In the genomic region with DNA sequence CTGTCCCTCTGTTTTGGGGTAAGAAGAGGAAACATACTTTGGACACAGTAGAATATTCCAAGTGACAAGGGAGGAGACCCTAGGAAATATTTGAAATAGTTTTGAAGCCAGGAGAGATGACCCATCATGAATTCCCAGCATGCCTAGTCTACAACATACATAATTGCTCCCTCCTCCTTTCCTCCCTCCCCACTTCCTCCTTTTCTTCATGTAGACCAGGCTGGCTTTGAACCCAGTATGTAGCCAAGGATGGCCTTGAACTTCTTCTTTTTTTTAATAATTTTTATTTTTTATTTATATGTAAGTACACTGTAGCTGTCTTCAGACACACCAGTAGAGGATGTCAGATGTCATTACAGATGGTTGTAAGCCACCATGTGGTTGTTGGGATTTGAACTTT, we compare ENCODE assay signal across 16 mouse cellular contexts. TPM values are rescaled to one million over a fixed set of nuclear protein-coding genes. Genes with fewer than 3 reads are reported as not detected.
DNase-seq lines count a peak whose midpoint lies in the region; ATAC-seq and TF ChIP-seq lines count a peak whose summit lies in the region.
"Had no signal": no experiment of that assay in that cellular context is flagged by ENCODE, and none has a peak within 500 bp of the region (broad histone marks: within the 10 kb centered on the region; RNA-seq: fewer than 3 reads in every experiment).

No protein-coding gene starts in this region.

- TF ChIP-seq RAD21 in CH12.LX (IDR thresholded peaks at IDR 0.05; ENCODE audit: low read depth, low read length): no peak

- in situ Hi-C loops in CH12.LX (cut with MboI; ENCODE audit: low pct_ligation_motif_present, low pct_unique_long_range_greater_than_20kb, low sequenced_read_pairs): no loop called here

- no peaks in the 10 kb centered on the region for H3K4me1 ChIP-seq in kidney, postnatal 0 days (replicated peaks; ENCODE audit: insufficient read depth, low read length)
- peaks cover 8 to 27% of the 10 kb centered on the region in 2 experiments for H3K4me1 ChIP-seq in CH12.LX (ENCODE audit: control insufficient read depth in 1 of 2, insufficient read depth in 2 of 2)
- H3K4me1 ChIP-seq: hindbrain, embryonic 15.5 days; neural tube, embryonic 15.5 days had no signal

- peak; percentile 16 for DNase-seq in kidney, postnatal 0 days (ENCODE audit: low spot score)
- DNase-seq in kidney, adult 18-20 months: no peak
- DNase-seq in 416B (ENCODE audit: low read depth): peak; percentile 53
- DNase-seq in CH12.LX (ENCODE audit: extremely low read depth): no peak
- no peak for DNase-seq in c-Kit-positive CD71-positive TER-119-positive erythroid progenitor cells, embryonic 14.5 days (ENCODE audit: low spot score)
- DNase-seq in frontal cortex, postnatal 25 days (ENCODE audit: low spot score in 2 of 2): no peak
- DNase-seq: cerebellum, adult 8-10 months; left cerebral cortex, postnatal 4 days; midbrain, embryonic 14.5 days; right cerebral cortex, postnatal 25 days had no signal

- no peak overlapping the region for H3K4me3 ChIP-seq in kidney, postnatal 0 days (replicated peaks; ENCODE audit: low read depth, low read length)
- no peak overlapping the region for H3K4me3 ChIP-seq in CH12.LX (replicated peaks in 1 of 3; ENCODE audit: low read depth in 2 of 3, low read length in 2 of 3, poor library complexity in 1 of 3)
- H3K4me3 ChIP-seq in macrophage (ENCODE audit: inconsistent target): no peak overlapping the region
- H3K4me3 ChIP-seq: hindbrain, embryonic 15.5 days; neural tube, embryonic 15.5 days had no signal

- no peaks in the 10 kb centered on the region for H3K36me3 ChIP-seq in kidney, postnatal 0 days (ENCODE audit: insufficient read depth, low read length)
- H3K36me3 ChIP-seq in CH12.LX (replicated peaks in 1 of 2; ENCODE audit: control insufficient read depth in 1 of 2, insufficient read depth in 1 of 2, low read length in 1 of 2) (peaks cover 0 to 69% of the 10 kb centered on the region in 2 experiments), macrophage (ENCODE audit: inconsistent target) (no peaks in the 10 kb centered on the region; the same call in 1 of the 2 replicates)
- H3K36me3 ChIP-seq: heart, embryonic 13.5 days; hindbrain, embryonic 15.5 days; intestine, embryonic 15.5 days; neural tube, embryonic 15.5 days; stomach, embryonic 15.5 days had no signal

- TF ChIP-seq EP300 in CH12.LX (IDR thresholded peaks at IDR 0.05; ENCODE audit: low read length): no peak

- no peak for ATAC-seq in kidney, postnatal 0 days (replicated peaks; ENCODE audit: low FRiP score, low read depth)

- no peak overlapping the region for H3K4me2 ChIP-seq in kidney, postnatal 0 days (ENCODE audit: low read length)
- peak overlapping the region; percentile 37 for H3K4me2 ChIP-seq in CH12.LX (ENCODE audit: insufficient read depth, low read depth, poor library complexity, severe bottlenecking)

- no peak for TF ChIP-seq POLR2A in CH12.LX (IDR thresholded peaks at IDR 0.05; ENCODE audit: low read depth, low read length)

- no peak overlapping the region for H3K27ac ChIP-seq in kidney, postnatal 0 days
- H3K27ac ChIP-seq in CH12.LX (ENCODE audit: insufficient read depth, low read depth): no peak overlapping the region
- H3K27ac ChIP-seq in macrophage: peak overlapping the region; percentile 89
- H3K27ac ChIP-seq: hindbrain, embryonic 15.5 days; neural tube, embryonic 15.5 days; stomach, embryonic 15.5 days had no signal

- no peak for TF ChIP-seq CTCF in kidney, postnatal 0 days (IDR thresholded peaks at IDR 0.05; ENCODE audit: low read depth)
- no peak for TF ChIP-seq CTCF in CH12.LX (conservative IDR thresholded peaks at IDR 0.05 in 1 of 2, IDR thresholded peaks at IDR 0.05 in 1 of 2; ENCODE audit: low read depth in 2 of 2, low read length in 2 of 2)

- dilution Hi-C loops in CH12.LX (cut with MboI; ENCODE audit: extremely low pct_ligation_motif_present, extremely low pct_unique_long_range_greater_than_20kb, low sequenced_read_pairs): no loop called here

- no peak overlapping the region for H3K9ac ChIP-seq in kidney, postnatal 0 days (ENCODE audit: low read depth, low read length)
- H3K9ac ChIP-seq in CH12.LX (ENCODE audit: insufficient read depth, low read depth): no peak overlapping the region
- H3K9ac ChIP-seq: hindbrain, embryonic 15.5 days; intestine, embryonic 15.5 days; neural tube, embryonic 15.5 days; stomach, embryonic 15.5 days had no signal

- H3K27me3 ChIP-seq in kidney, postnatal 0 days (ENCODE audit: insufficient read depth, low read length): no peaks in the 10 kb centered on the region
- no peaks in the 10 kb centered on the region for H3K27me3 ChIP-seq in CH12.LX (replicated peaks)
- H3K27me3 ChIP-seq: heart, embryonic 13.5 days; hindbrain, embryonic 15.5 days; intestine, embryonic 15.5 days; neural tube, embryonic 15.5 days; stomach, embryonic 15.5 days had no signal

- no peaks in the 10 kb centered on the region for H3K79me2 ChIP-seq in CH12.LX (replicated peaks; ENCODE audit: control insufficient read depth, extremely low read depth, insufficient read depth, poor library complexity, severe bottlenecking)
- peaks cover 49% of the 10 kb centered on the region for H3K79me2 ChIP-seq in macrophage (ENCODE audit: inconsistent target)

- no peaks in the 10 kb centered on the region for H3K9me3 ChIP-seq in kidney, postnatal 0 days (replicated peaks; ENCODE audit: low read length)
- H3K9me3 ChIP-seq in CH12.LX (replicated peaks; ENCODE audit: low read length): peaks cover 5% of the 10 kb centered on the region
- H3K9me3 ChIP-seq: hindbrain, embryonic 15.5 days; intestine, embryonic 15.5 days; neural tube, embryonic 15.5 days; stomach, embryonic 15.5 days had no signal

TF ChIP-seq in CH12.LX, 34 proteins besides CTCF, POLR2A, EP300 and RAD21:
- TF ChIP-seq MEF2A (IDR thresholded peaks at IDR 0.05; ENCODE audit: borderline replicate concordance, low read depth, low read length) (no peak), USF1 (IDR thresholded peaks at IDR 0.05; ENCODE audit: low read depth, low read length) (no peak), ELF1 (IDR thresholded peaks at IDR 0.05; ENCODE audit: low read depth, low read length) (no peak), NRF1 (IDR thresholded peaks at IDR 0.05; ENCODE audit: low read depth, low read length) (no peak), TCF12 (IDR thresholded peaks at IDR 0.05; ENCODE audit: low read depth, low read length) (no peak), ZKSCAN1 (IDR thresholded peaks at IDR 0.05; ENCODE audit: borderline replicate concordance, low read depth, low read length) (no peak), ZC3H11A (IDR thresholded peaks at IDR 0.05; ENCODE audit: low read depth, low read length) (no peak), USF2 (conservative IDR thresholded peaks at IDR 0.05; ENCODE audit: low read depth, low read length) (no peak), CHD2 (IDR thresholded peaks at IDR 0.05; ENCODE audit: low read length) (no peak), KAT2A (IDR thresholded peaks at IDR 0.05; ENCODE audit: insufficient replicate concordance, low read length) (no peak)

RNA-seq across cellular contexts. Expression of gene Lgals9, which starts 0.8 kb away (rescaled TPM):
- polyA plus RNA-seq in kidney, postnatal 0 days (2015; fragmentation: Nextera tagmentation; extraction: Ambion mirVana): 87.9 and 94.0 TPM in 2 replicates
- total RNA-seq in CH12.LX (2012; rRNA removed): 3.2 and 4.9 TPM in 2 replicates
- total RNA-seq in CH12.LX (2014; rRNA removed): 3.7 and 5.0 TPM in 2 replicates
- 16.1 and 16.4 TPM in 2 replicates for polyA plus RNA-seq in CH12.LX (2012; ENCODE audit: insufficient read length, low read depth)
- total RNA-seq in macrophage (2018; cell fraction: chromatin; rRNA removed): 100 to 1,000 TPM in 16 of 26 experiments, 10 to 100 TPM in 10; 33.3 to 371 (median 145) TPM
- total RNA-seq in macrophage (2018; cell fraction: cytosol; rRNA removed): 100 to 1,000 TPM; 260 to 946 (median 518) TPM
- total RNA-seq in macrophage (2018; cell fraction: nucleus; rRNA removed): 100 to 1,000 TPM in 21 of 26 experiments, 10 to 100 TPM in 5; 76.4 to 409 (median 272) TPM
- 323 to 421 TPM (median 415 TPM) in 3 replicates for polyA plus RNA-seq in macrophage (2018)

Comparison
In these comparisons a context has a peak if more than half of its experiments do, and no peak if none do; other contexts are left out.
1. DNase-seq: peak in kidney, postnatal 0 days (single experiment) and 416B (single experiment); none in kidney, adult 18-20 months (single experiment), CH12.LX (single experiment), c-Kit-positive CD71-positive TER-119-positive erythroid progenitor cells, embryonic 14.5 days (single experiment) and frontal cortex, postnatal 25 days (0 of 2).